Comparison of ENCODE assay signal across 15 mouse cellular contexts in genomic region chr6:59255909-59256308, GRCm38 (mm10). TPM values are rescaled to one million over a fixed set of nuclear protein-coding genes. Genes with fewer than 3 reads are reported as not detected.
DNase-seq lines count a peak whose midpoint lies in the region; ATAC-seq and TF ChIP-seq lines count a peak whose summit lies in the region.
"Had no signal": no experiment of that assay in that cellular context is flagged by ENCODE, and none has a peak within 500 bp of the region (broad histone marks: within the 10 kb centered on the region; RNA-seq: fewer than 3 reads in every experiment).

No protein-coding gene starts in this region.

- no peak overlapping the region for H3K4me2 ChIP-seq in embryonic facial prominence, embryonic 14.5 days (ENCODE audit: low read depth, low read length)
- H3K4me2 ChIP-seq in lung, postnatal 0 days (replicated peaks; ENCODE audit: low read depth, low read length): no peak overlapping the region
- H3K4me2 ChIP-seq: hindbrain, embryonic 12.5 days; limb, embryonic 15.5 days had no signal

- DNase-seq in embryonic facial prominence, embryonic 14.5 days (ENCODE audit: low spot score): peak; percentile 23
- DNase-seq in embryonic facial prominence, embryonic 10.5 days (ENCODE audit: low spot score): no peak
- peak; percentile 38 for DNase-seq in lung, postnatal 10 days
- no peak for DNase-seq in lung, postnatal 0 days (ENCODE audit: low spot score)
- peak; percentile 37 to 54 for DNase-seq in gastrocnemius, adult 8-10 months (ENCODE audit: low spot score in 2 of 2)
- peak; percentile 50 to 51 for DNase-seq in heart, postnatal 36 days
- DNase-seq in neural tube, embryonic 10.5 days (ENCODE audit: extremely low spot score, low spot score): no peak
- DNase-seq in cerebellum, adult 11-12 months: no peak
- DNase-seq: right cerebral cortex, postnatal 25 days; thymus, postnatal 14 days had no signal

- TF ChIP-seq EP300 in lung, postnatal 0 days (IDR thresholded peaks at IDR 0.05): no peak

- 84% methylated on average over 1 of the region's 1 CpGs for WGBS in embryonic facial prominence, embryonic 14.5 days
- 86% methylated on average over 1 of the region's 1 CpGs for WGBS in embryonic facial prominence, embryonic 10.5 days
- 73% methylated on average over 1 of the region's 1 CpGs for WGBS in lung, postnatal 0 days

- intact Hi-C loops in heart, postnatal 36 days (cut with DNase I): no loop called here

- TF ChIP-seq CTCF in lung, postnatal 0 days (IDR thresholded peaks at IDR 0.05): no peak

- H3K9ac ChIP-seq in embryonic facial prominence, embryonic 14.5 days (ENCODE audit: low read depth, low read length): no peak overlapping the region
- H3K9ac ChIP-seq in lung, postnatal 0 days (replicated peaks; ENCODE audit: low read depth): no peak overlapping the region
- H3K9ac ChIP-seq: hindbrain, embryonic 12.5 days; limb, embryonic 15.5 days had no signal

- no peaks in the 10 kb centered on the region for H3K36me3 ChIP-seq in embryonic facial prominence, embryonic 14.5 days (ENCODE audit: control insufficient read depth, insufficient read depth, low read length)
- no peaks in the 10 kb centered on the region for H3K36me3 ChIP-seq in embryonic facial prominence, embryonic 10.5 days (replicated peaks)
- H3K36me3 ChIP-seq in lung, postnatal 0 days (ENCODE audit: insufficient read depth, low read length): no peaks in the 10 kb centered on the region
- H3K36me3 ChIP-seq: hindbrain, embryonic 12.5 days; limb, embryonic 15.5 days had no signal

- H3K27me3 ChIP-seq in embryonic facial prominence, embryonic 14.5 days (replicated peaks; ENCODE audit: control insufficient read depth, insufficient read depth, low read length): no peaks in the 10 kb centered on the region
- H3K27me3 ChIP-seq in embryonic facial prominence, embryonic 10.5 days (replicated peaks; ENCODE audit: low read depth, poor library complexity, severe bottlenecking): no peaks in the 10 kb centered on the region
- H3K27me3 ChIP-seq in lung, postnatal 0 days (replicated peaks; ENCODE audit: insufficient read depth, low read length): no peaks in the 10 kb centered on the region
- H3K27me3 ChIP-seq: hindbrain, embryonic 12.5 days; limb, embryonic 15.5 days had no signal

- no peak overlapping the region for H3K4me3 ChIP-seq in embryonic facial prominence, embryonic 14.5 days (ENCODE audit: low read depth, low read length)
- no peak overlapping the region for H3K4me3 ChIP-seq in embryonic facial prominence, embryonic 10.5 days
- no peak overlapping the region for H3K4me3 ChIP-seq in lung, postnatal 0 days (ENCODE audit: low read depth, low read length)
- H3K4me3 ChIP-seq: hindbrain, embryonic 12.5 days; left cerebral cortex, adult 2 months; limb, embryonic 15.5 days had no signal

- H3K9me3 ChIP-seq in embryonic facial prominence, embryonic 14.5 days (ENCODE audit: control insufficient read depth, low read length): no peaks in the 10 kb centered on the region
- H3K9me3 ChIP-seq in embryonic facial prominence, embryonic 10.5 days: no peaks in the 10 kb centered on the region
- H3K9me3 ChIP-seq in lung, postnatal 0 days (ENCODE audit: low read length): no peaks in the 10 kb centered on the region
- H3K9me3 ChIP-seq: hindbrain, embryonic 12.5 days; limb, embryonic 15.5 days had no signal

- H3K4me1 ChIP-seq in embryonic facial prominence, embryonic 14.5 days (ENCODE audit: control insufficient read depth, insufficient read depth, low read length): no peaks in the 10 kb centered on the region
- H3K4me1 ChIP-seq in embryonic facial prominence, embryonic 10.5 days: no peaks in the 10 kb centered on the region
- H3K4me1 ChIP-seq in lung, postnatal 0 days (ENCODE audit: insufficient read depth, low read depth, low read length): no peaks in the 10 kb centered on the region
- H3K4me1 ChIP-seq: hindbrain, embryonic 12.5 days; limb, embryonic 15.5 days had no signal

- no peak for ATAC-seq in embryonic facial prominence, embryonic 14.5 days (ENCODE audit: low read depth)
- no peak for ATAC-seq in lung, postnatal 0 days
- ATAC-seq: intestine, postnatal 0 days had no signal

- H3K27ac ChIP-seq in embryonic facial prominence, embryonic 14.5 days (replicated peaks; ENCODE audit: low read depth, low read length): no peak overlapping the region
- H3K27ac ChIP-seq in embryonic facial prominence, embryonic 10.5 days (replicated peaks): no peak overlapping the region
- no peak overlapping the region for H3K27ac ChIP-seq in lung, postnatal 0 days (ENCODE audit: low read length)
- H3K27ac ChIP-seq: hindbrain, embryonic 12.5 days; left cerebral cortex, adult 2 months; limb, embryonic 15.5 days; macrophage had no signal

RNA-seq across cellular contexts. Expression of gene Tigd2, which starts 47.2 kb away (rescaled TPM):
- polyA plus RNA-seq in embryonic facial prominence, embryonic 14.5 days (2014; fragmentation: Nextera tagmentation; extraction: Ambion mirVana): 13.1 and 13.4 TPM in 2 replicates
- 8.9 and 10.4 TPM in 2 replicates for polyA plus RNA-seq in embryonic facial prominence, embryonic 10.5 days (2016; fragmentation: Nextera tagmentation; extraction: Ambion mirVana)
- polyA plus RNA-seq in lung, postnatal 0 days (2015; fragmentation: Nextera tagmentation; extraction: Ambion mirVana): 17.3 and 19.9 TPM in 2 replicates
- total RNA-seq in gastrocnemius, adult 8-10 months (2022): 10 to 100 TPM in 3 of 4 experiments, 1 to 10 TPM in 1; 9.6 to 11.9 (median 11.0) TPM
- 10 to 100 TPM; 11.4 to 12.0 TPM for total RNA-seq in heart, postnatal 36 days (2021)

Comparison
In these comparisons a context has a peak if more than half of its experiments do, and no peak if none do; other contexts are left out.
1. DNase-seq: peak in embryonic facial prominence, embryonic 14.5 days (single experiment), lung, postnatal 10 days (single experiment), gastrocnemius, adult 8-10 months (2 of 2) and heart, postnatal 36 days (2 of 2); none in embryonic facial prominence, embryonic 10.5 days (single experiment), lung, postnatal 0 days (single experiment), neural tube, embryonic 10.5 days (single experiment) and cerebellum, adult 11-12 months (single experiment).